Mouse (Mus musculus) gastrocnemius, adult 2 months (tissue): ENCODE measurements around the gene Itpr1. TPM values are rescaled to one million over a fixed set of nuclear protein-coding genes. Genes with fewer than 3 reads are reported as not detected.
A peak's percentile ranks its signal among the peaks of the same experiment; 100 is the strongest.

Experiments
- DNase-seq: peaks from one replicate; pipeline ENCODE4 v3.0.0; 2022
- H3K27ac ChIP-seq: fragments of 200-600 bp; 2 replicates; pipeline ENCODE4 v1.8.1; 2022; ENCODE audit warnings: mild to moderate bottlenecking
- H3K4me3 ChIP-seq: fragments of 200-600 bp; 2 replicates; pipeline ENCODE4 v1.8.1; 2022; ENCODE audit warnings: mild to moderate bottlenecking, moderate library complexity
- CTCF ChIP-seq: fragments of 200-600 bp; IDR thresholded peaks from 2 replicates; pipeline ENCODE4 v1.8.1; 2022; ENCODE audit warnings: antibody characterized with exemption, mild to moderate bottlenecking, moderate library complexity
- intact Hi-C: fragments of 180-260 bp; cut with DNase I; formaldehyde crosslinking; loops from one replicate; pipeline ENCODE4 v1.15.1; 2025
- total RNA-seq, 2 experiments: library from RNA; stranded (reverse); gene quantifications; 2 replicates each; pipeline ENCODE4 v1.2.3; 2021

Gene Itpr1
- total RNA-seq, 2 experiments from 2014 or later: 14.1 to 21.3 TPM

DNA sequence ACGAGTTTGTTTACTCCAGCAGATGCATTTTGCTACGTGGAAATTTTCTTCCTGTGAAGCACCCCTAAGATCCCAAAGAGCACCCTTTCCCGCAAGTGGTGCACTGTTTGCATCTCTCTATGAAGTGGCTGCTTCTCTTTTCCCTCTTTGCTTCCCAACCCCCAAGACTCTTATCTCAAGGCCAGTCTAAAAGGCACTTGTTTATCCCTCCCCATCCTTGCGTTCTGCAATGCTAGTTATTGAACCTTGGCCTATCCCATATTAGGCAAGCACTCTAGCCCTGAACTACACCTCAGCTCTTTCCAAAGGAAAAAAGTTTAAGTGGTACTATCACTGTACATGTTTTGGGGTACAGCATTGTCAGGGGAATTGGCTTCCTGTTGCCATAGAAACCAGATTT is 198.3 kb downstream of the Itpr1 start:
- TF ChIP-seq CTCF: no peak
- DNase-seq: no peak
- intact Hi-C loops: no loop called here
- Histone ChIP-seq H3K4me3 (no peak overlapping the region), H3K27ac (peak overlapping the region; percentile 38; the same call in 1 of the 2 replicates)

DNA sequence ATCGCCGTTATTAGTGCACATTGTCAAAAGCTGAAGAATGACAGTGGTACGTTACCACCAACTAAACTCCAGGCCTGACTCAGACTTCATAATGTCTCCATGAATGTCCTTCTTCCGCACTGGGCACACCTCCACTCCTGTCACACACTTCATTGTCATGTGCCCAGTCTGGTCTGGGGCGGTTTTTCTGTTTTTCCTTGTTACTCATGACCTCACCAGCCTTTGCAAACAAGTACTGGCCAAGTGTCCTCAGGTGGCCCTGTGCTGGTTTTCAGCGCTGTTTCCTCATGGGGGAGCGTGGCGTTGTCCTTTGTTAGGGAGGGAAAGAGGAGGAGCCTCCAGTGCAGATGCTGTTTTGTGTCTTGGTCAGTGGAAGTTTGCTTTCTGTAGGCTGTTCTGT is 200.1 kb downstream of the Itpr1 start:
- intact Hi-C loops: no loop called here
- no peak for TF ChIP-seq CTCF
- H3K27ac ChIP-seq: no peak overlapping the region
- no peak for DNase-seq
- no peak overlapping the region for H3K4me3 ChIP-seq

GRCm38 (mm10) chr6:108413593-108413992 is 200.7 kb downstream of the Itpr1 start:
- intact Hi-C loops: no loop called here
- no peak overlapping the region for H3K4me3 ChIP-seq
- no peak for DNase-seq
- TF ChIP-seq CTCF: no peak
- no peak overlapping the region for H3K27ac ChIP-seq

DNA sequence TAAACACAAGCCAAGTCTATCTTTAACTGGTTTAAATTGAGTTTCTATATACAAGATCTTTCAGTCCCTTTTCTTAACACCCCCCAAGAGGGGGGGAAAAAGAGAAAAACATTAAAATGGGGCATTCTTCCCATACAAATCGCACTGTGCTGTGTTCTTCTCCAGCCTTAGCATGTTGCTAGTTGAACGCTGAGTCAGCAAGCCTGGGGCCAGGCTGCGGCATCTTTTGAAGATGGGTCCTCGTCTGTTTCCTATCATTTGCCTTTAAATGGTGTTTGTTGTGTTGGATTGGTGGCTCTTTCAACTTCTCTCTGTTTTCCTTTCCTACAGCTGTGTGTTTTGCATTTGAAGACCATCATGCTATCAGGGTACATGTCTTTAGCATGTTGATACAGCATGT is 203.0 kb downstream of the Itpr1 start:
- H3K4me3 ChIP-seq: no peak overlapping the region
- H3K27ac ChIP-seq: no peak overlapping the region
- intact Hi-C loops: loop anchor here (2.0 kb wide), 1 partner anchor 319 kb away; no protein-coding TSS in a partner anchor
- TF ChIP-seq CTCF: no peak
- DNase-seq: no peak

- intact Hi-C loops: loop anchor here (1.0 to 2.0 kb wide), 2 partner anchors 293 to 317 kb away; no protein-coding TSS in a partner anchor
- no peak overlapping the region for H3K4me3 ChIP-seq
- H3K27ac ChIP-seq: 0 out of 2 replicates have a peak overlapping the region, but pooled peaks have one; percentile 40
- peak; percentile 77 for DNase-seq
- peak; percentile 96; the same call in 1 of the 2 replicates for TF ChIP-seq CTCF
Observed at GRCm38 (mm10) chr6:108417508-108417907, 204.6 kb downstream of the Itpr1 start.

GRCm38 (mm10) chr6:108418218-108418617 is 205.3 kb downstream of the Itpr1 start:
- no peak overlapping the region for H3K27ac ChIP-seq
- no peak for DNase-seq
- TF ChIP-seq CTCF: no peak
- intact Hi-C loops: no loop called here
- no peak overlapping the region for H3K4me3 ChIP-seq

DNA sequence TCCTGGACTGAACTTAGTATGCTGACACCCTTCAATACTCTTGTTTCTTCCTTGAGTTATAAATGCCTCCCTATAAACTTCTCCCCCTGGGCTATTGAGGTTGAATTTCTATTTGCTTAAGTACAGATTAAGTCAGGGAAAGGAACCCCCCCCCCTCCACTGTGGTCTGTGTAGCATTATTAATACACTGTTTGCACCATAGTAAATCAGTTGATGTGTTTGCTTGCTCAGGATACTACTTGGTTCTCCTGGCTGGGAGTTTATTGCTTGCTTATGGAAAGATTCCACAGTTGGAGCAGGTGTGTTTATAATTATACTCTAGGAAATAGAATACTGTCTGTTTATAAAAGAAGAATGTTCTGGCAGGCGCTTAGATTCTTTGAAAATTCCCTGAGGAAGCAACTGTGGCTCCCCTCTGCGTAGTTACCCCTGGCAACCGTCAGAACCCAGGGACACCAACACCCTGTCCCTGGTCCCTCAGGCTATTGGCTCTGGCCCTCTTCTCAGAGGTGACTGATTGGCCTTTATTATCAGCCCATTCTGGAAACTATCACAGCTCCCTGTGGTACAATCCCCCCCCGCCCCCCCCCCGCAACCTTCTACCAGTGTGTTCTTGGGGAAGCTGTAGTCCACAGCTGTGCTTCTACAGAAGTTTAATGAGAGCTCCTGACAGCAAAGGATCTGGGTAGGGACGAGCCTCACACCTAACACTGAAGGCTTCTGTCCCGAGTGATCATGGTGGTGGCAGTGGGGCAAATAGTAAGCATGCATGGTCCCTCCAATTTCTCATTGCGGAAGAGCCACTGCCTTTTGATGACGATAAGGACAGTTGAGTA is 212.1 kb downstream of the Itpr1 start:
- Histone ChIP-seq H3K4me3 (peak overlapping the region; percentile 61), H3K27ac (peak overlapping the region; percentile 93)
- intact Hi-C loops: loop anchor here (5.0 kb wide), 1 partner anchor 42 kb away; no protein-coding TSS in a partner anchor
- TF ChIP-seq CTCF: no peak
- peak; percentile 77 for DNase-seq

GRCm38 (mm10) chr6:108426789-108427188 is 213.9 kb downstream of the Itpr1 start:
- TF ChIP-seq CTCF: peak; percentile 83
- H3K4me3 ChIP-seq: peak overlapping the region; percentile 61
- intact Hi-C loops: loop anchor here (1.0 to 5.0 kb wide), 4 partner anchors 41 to 233 kb away; no protein-coding TSS in a partner anchor
- peak overlapping the region; percentile 93 for H3K27ac ChIP-seq
- peak; percentile 92 for DNase-seq

GRCm38 (mm10) chr6:108428383-108428782 is 215.5 kb downstream of the Itpr1 start:
- Histone ChIP-seq H3K4me3 (no peak overlapping the region), H3K27ac (peak overlapping the region; percentile 93; the same call in 1 of the 2 replicates)
- TF ChIP-seq CTCF: no peak
- intact Hi-C loops: loop anchor here (5.0 kb wide), 1 partner anchor 39 kb away; no protein-coding TSS in a partner anchor
- no peak for DNase-seq

GRCm38 (mm10) chr6:108429950-108430349 is 217.1 kb downstream of the Itpr1 start:
- TF ChIP-seq CTCF: no peak
- peak; percentile 36 for DNase-seq
- H3K4me3 ChIP-seq: no peak overlapping the region
- intact Hi-C loops: loop anchor here (2.0 to 5.0 kb wide), 2 partner anchors 25 to 37 kb away; no protein-coding TSS in a partner anchor
- peak overlapping the region; percentile 93; the same call in 1 of the 2 replicates for H3K27ac ChIP-seq

DNA sequence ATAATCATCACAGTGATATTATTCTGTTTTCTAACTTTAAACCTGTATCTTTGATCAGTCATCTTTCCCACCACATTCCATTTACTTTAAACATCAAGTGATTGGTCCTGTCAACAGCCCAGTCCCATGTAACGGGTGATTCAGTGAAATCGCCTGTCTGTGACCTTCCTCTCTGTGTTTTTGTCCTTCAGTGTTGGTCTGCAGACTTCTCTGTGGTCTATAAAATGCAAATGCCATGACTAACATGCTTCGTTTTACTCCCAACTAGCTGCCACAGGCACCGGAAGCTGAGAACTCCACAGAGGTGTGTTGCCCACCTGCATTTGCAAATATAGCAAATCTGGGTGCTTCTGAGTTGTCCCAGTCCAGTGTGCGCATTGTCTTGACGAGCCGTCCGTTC is 218.3 kb downstream of the Itpr1 start:
- intact Hi-C loops: loop anchor here (2.0 kb wide), 1 partner anchor 24 kb away; no protein-coding TSS in a partner anchor
- no peak for DNase-seq
- Histone ChIP-seq H3K27ac (no peak overlapping the region), H3K4me3 (no peak overlapping the region)
- TF ChIP-seq CTCF: no peak

DNA sequence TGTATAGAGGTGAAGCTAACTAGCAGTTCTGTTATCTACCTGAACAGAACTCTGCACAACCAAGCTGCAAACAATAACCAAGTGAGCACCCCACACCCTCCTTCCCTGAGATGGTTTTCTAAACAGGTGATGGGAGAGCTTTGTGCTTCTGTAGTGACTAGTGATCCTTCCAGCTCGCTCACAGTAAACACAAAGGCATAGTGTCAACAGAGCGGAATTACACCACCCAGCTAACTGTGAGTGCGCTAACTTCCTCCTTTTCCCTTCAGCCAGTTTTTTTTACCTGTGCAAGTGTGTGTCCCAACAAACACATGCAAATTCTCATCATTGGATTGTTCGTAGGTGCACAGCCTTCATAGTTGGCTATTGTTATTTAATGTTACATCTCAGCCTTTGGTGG is 219.9 kb downstream of the Itpr1 start:
- intact Hi-C loops: no loop called here
- no peak for TF ChIP-seq CTCF
- H3K27ac ChIP-seq: no peak overlapping the region
- no peak for DNase-seq
- no peak overlapping the region for H3K4me3 ChIP-seq

- intact Hi-C loops: no loop called here
- DNase-seq: no peak
- Histone ChIP-seq H3K4me3 (no peak overlapping the region), H3K27ac (no peak overlapping the region)
- no peak for TF ChIP-seq CTCF
Observed at GRCm38 (mm10) chr6:108434816-108435215, 221.9 kb downstream of the Itpr1 start.
